Mouse (Mus musculus): ENCODE measurements around the gene Krt80.

DNA sequence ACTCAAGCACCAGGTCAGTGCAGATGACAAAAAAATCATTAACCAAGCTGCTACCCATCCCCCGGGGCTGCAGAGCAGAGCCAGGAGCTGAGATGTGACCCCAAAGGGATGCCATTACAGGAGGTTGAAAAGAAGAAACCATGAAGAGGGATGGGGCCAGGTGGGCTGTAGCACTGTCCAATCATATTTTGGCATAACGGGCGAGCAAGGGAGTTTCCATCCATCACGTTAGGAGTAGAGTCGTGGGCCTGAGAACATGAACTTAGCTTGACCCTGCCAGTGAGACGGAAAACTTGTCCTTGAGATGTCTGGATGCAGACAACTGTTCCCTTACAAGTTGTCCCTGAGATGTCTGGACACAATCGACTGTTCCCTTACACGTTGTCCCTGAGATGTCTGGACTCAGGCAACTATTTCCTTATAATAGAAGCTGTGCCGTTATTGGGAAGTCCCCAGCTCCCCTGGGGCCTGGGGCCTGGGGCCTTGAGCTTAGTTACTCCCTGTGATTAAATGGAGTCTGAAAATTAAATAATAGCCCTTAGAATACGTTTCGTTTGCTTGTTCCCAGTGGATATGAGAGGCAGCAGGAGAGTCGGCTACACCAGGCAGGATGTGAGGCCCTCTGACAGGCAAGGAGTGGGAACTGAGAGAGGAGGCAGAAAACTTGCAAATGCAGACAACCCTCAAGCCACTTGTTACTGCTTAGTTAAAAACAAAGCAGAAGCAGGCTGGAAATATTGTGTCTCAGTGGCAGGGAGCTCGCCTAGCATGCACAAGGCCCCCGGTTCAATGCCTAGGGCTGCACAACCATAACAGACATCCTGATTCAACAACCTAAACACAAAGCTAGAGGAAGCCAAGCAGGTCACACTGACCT, 50.8 kb downstream of the Krt80 start:
- no peak for TF ChIP-seq POLR2A (IDR thresholded peaks at IDR 0.05; ENCODE audit: insufficient read depth, low read length)
- TF ChIP-seq CTCF (IDR thresholded peaks at IDR 0.05; ENCODE audit: low read depth, low read length), result no peak
